In genomic region chr15:7216581-7217272, GRCm38 (mm10) we compare ENCODE assay signal across 10 mouse cellular contexts.
DNase-seq lines count a peak whose midpoint lies in the region; ATAC-seq lines count a peak whose summit lies in the region.
"Had no signal": no experiment of that assay in that cellular context is flagged by ENCODE, and none has a peak within 500 bp of the region (broad histone marks: within the 10 kb centered on the region; RNA-seq: fewer than 3 reads in every experiment).

No protein-coding gene starts in this region.

- H3K9ac ChIP-seq in midbrain, embryonic 13.5 days (replicated peaks) = no peak overlapping the region

- no peaks in the 10 kb centered on the region for H3K9me3 ChIP-seq in midbrain, embryonic 10.5 days (replicated peaks)
- H3K9me3 ChIP-seq in midbrain, embryonic 13.5 days = no peaks in the 10 kb centered on the region
- peaks cover 6% of the 10 kb centered on the region; the same call in 1 of the 2 replicates for H3K9me3 ChIP-seq in megakaryocyte, embryonic 14.5 days

- no peak for ATAC-seq in midbrain, embryonic 13.5 days
- peak; percentile 96 for ATAC-seq in common myeloid progenitor, adult 5-6 weeks (replicated peaks; ENCODE audit: low read depth, poor library complexity, severe bottlenecking)

- no peak overlapping the region for H3K4me3 ChIP-seq in midbrain, embryonic 10.5 days
- H3K4me3 ChIP-seq in midbrain, embryonic 13.5 days (replicated peaks) = no peak overlapping the region
- peak overlapping the region; percentile 76 for H3K4me3 ChIP-seq in megakaryocyte, embryonic 14.5 days (replicated peaks)

- peaks cover 6% of the 10 kb centered on the region for H3K4me1 ChIP-seq in midbrain, embryonic 10.5 days
- no peaks in the 10 kb centered on the region for H3K4me1 ChIP-seq in midbrain, embryonic 13.5 days (replicated peaks)
- peaks cover 19% of the 10 kb centered on the region for H3K4me1 ChIP-seq in megakaryocyte, embryonic 14.5 days

- 81% methylated on average over 9 of the region's 9 CpGs for WGBS in midbrain, embryonic 10.5 days
- 87% methylated on average over 9 of the region's 9 CpGs for WGBS in midbrain, embryonic 13.5 days

- H3K4me2 ChIP-seq in midbrain, embryonic 13.5 days (replicated peaks) = no peak overlapping the region
- H3K4me2 ChIP-seq: heart, embryonic 11.5 days had no signal

- H3K27me3 ChIP-seq in midbrain, embryonic 10.5 days (ENCODE audit: low read depth, poor library complexity, severe bottlenecking) = no peaks in the 10 kb centered on the region
- no peaks in the 10 kb centered on the region for H3K27me3 ChIP-seq in midbrain, embryonic 13.5 days
- H3K27me3 ChIP-seq in megakaryocyte, embryonic 14.5 days (replicated peaks) = peaks cover 90% of the 10 kb centered on the region

- no peak for DNase-seq in midbrain, embryonic 10.5 days (ENCODE audit: low spot score)
- DNase-seq in thymus, postnatal 25 days = peak; percentile 12
- DNase-seq in yolk sac, embryonic 10.5 days (ENCODE audit: low spot score) = no peak
- DNase-seq in layer of hippocampus, postnatal 25 days (ENCODE audit: extremely low spot score in 1 of 2, low spot score in 1 of 2) = no peak
- DNase-seq in left cerebral cortex, postnatal 25 days (ENCODE audit: low spot score in 2 of 2) = no peak
- DNase-seq: kidney, postnatal 4 days had no signal

- no peaks in the 10 kb centered on the region for H3K36me3 ChIP-seq in midbrain, embryonic 10.5 days
- no peaks in the 10 kb centered on the region for H3K36me3 ChIP-seq in midbrain, embryonic 13.5 days
- no peaks in the 10 kb centered on the region for H3K36me3 ChIP-seq in megakaryocyte, embryonic 14.5 days (replicated peaks; ENCODE audit: low read length)

- 0 out of 2 replicates have a peak overlapping the region, but pooled peaks have one; percentile 38 for H3K27ac ChIP-seq in midbrain, embryonic 10.5 days (replicated peaks)
- H3K27ac ChIP-seq in midbrain, embryonic 13.5 days = no peak overlapping the region

- intact Hi-C loops in left cerebral cortex, postnatal 25 days (cut with DNase I) = no loop called here
